8 mouse cellular contexts compared by ENCODE assay signal in genomic region chr4:48407350-48408039, GRCm38 (mm10).
A peak's percentile ranks its signal among the peaks of the same experiment; 100 is the strongest.
DNase-seq lines count a peak whose midpoint lies in the region; ATAC-seq lines count a peak whose summit lies in the region.

No protein-coding gene starts in this region.

- WGBS in intestine, embryonic 14.5 days: 38% methylated on average over 18 of the region's 18 CpGs
- WGBS in limb, embryonic 11.5 days: 39% methylated on average over 18 of the region's 18 CpGs
- 48% methylated on average over 18 of the region's 18 CpGs for WGBS in midbrain, embryonic 13.5 days

- DNase-seq in heart, adult 11 months: peak; percentile 85
- DNase-seq in heart, postnatal 25 days (ENCODE audit: low spot score): no peak
- DNase-seq in cerebellum, postnatal 14 days: peak; percentile 68 to 80
- peak; percentile 28 for DNase-seq in gastrocnemius, postnatal 14 days
- peak; percentile 80 for DNase-seq in intestine, embryonic 14.5 days (ENCODE audit: low spot score)
- DNase-seq in limb, embryonic 11.5 days (ENCODE audit: low spot score): peak; percentile 79
- peak; percentile 24 to 54 for DNase-seq in spleen, postnatal 14 days (ENCODE audit: low spot score in 2 of 2)

- peak overlapping the region; percentile 28 for H3K4me2 ChIP-seq in intestine, embryonic 14.5 days (ENCODE audit: low read length)
- no peak overlapping the region for H3K4me2 ChIP-seq in limb, embryonic 11.5 days (ENCODE audit: low read depth, severe bottlenecking)
- H3K4me2 ChIP-seq in midbrain, embryonic 13.5 days (replicated peaks): 0 out of 2 replicates have a peak overlapping the region, but pooled peaks have one; percentile 7

- no peaks in the 10 kb centered on the region for H3K4me1 ChIP-seq in intestine, embryonic 14.5 days (replicated peaks; ENCODE audit: control insufficient read depth, insufficient read depth, low read length)
- no peaks in the 10 kb centered on the region for H3K4me1 ChIP-seq in limb, embryonic 11.5 days (ENCODE audit: control insufficient read depth, insufficient read depth, low read length)
- no peaks in the 10 kb centered on the region for H3K4me1 ChIP-seq in midbrain, embryonic 13.5 days (replicated peaks)

- H3K4me3 ChIP-seq in intestine, embryonic 14.5 days (ENCODE audit: low read depth, low read length): no peak overlapping the region
- H3K4me3 ChIP-seq in limb, embryonic 11.5 days (ENCODE audit: low read depth, low read length): no peak overlapping the region
- no peak overlapping the region for H3K4me3 ChIP-seq in midbrain, embryonic 13.5 days (replicated peaks)

- ATAC-seq in intestine, embryonic 14.5 days (replicated peaks; ENCODE audit: low FRiP score, low TSS enrichment, low read depth): peak; percentile 43; the same call in 1 of the 2 replicates
- ATAC-seq in limb, embryonic 11.5 days (ENCODE audit: insufficient number of reproducible peaks, low FRiP score, low TSS enrichment, low read depth): no peak
- peak; percentile 53 for ATAC-seq in midbrain, embryonic 13.5 days

- no peak overlapping the region for H3K9ac ChIP-seq in intestine, embryonic 14.5 days (ENCODE audit: low read length)
- H3K9ac ChIP-seq in limb, embryonic 11.5 days (ENCODE audit: low read length): no peak overlapping the region
- H3K9ac ChIP-seq in midbrain, embryonic 13.5 days (replicated peaks): no peak overlapping the region

- H3K36me3 ChIP-seq in intestine, embryonic 14.5 days (ENCODE audit: control insufficient read depth, insufficient read depth, low read length): no peaks in the 10 kb centered on the region
- H3K36me3 ChIP-seq in limb, embryonic 11.5 days (ENCODE audit: control insufficient read depth, insufficient read depth, low read length): no peaks in the 10 kb centered on the region; the same call in 1 of the 2 replicates
- H3K36me3 ChIP-seq in midbrain, embryonic 13.5 days: no peaks in the 10 kb centered on the region

- intact Hi-C loops in heart, postnatal 25 days (cut with DNase I): no loop called here
- intact Hi-C loops in gastrocnemius, postnatal 14 days (cut with DNase I; ENCODE audit: low total_unique reads): no loop called here

- H3K27ac ChIP-seq in intestine, embryonic 14.5 days (ENCODE audit: low read depth): no peak overlapping the region
- H3K27ac ChIP-seq in limb, embryonic 11.5 days (replicated peaks; ENCODE audit: low read depth, low read length): no peak overlapping the region
- no peak overlapping the region for H3K27ac ChIP-seq in midbrain, embryonic 13.5 days

- H3K27me3 ChIP-seq in intestine, embryonic 14.5 days (replicated peaks; ENCODE audit: control insufficient read depth, insufficient read depth, low read length): no peaks in the 10 kb centered on the region
- H3K27me3 ChIP-seq in limb, embryonic 11.5 days (ENCODE audit: control insufficient read depth, insufficient read depth, low read length): no peaks in the 10 kb centered on the region
- no peaks in the 10 kb centered on the region for H3K27me3 ChIP-seq in midbrain, embryonic 13.5 days

- no peaks in the 10 kb centered on the region for H3K9me3 ChIP-seq in intestine, embryonic 14.5 days (ENCODE audit: control insufficient read depth, low read length)
- no peaks in the 10 kb centered on the region for H3K9me3 ChIP-seq in limb, embryonic 11.5 days (ENCODE audit: control insufficient read depth, low read length)
- no peaks in the 10 kb centered on the region for H3K9me3 ChIP-seq in midbrain, embryonic 13.5 days
